Mouse (Mus musculus): Measurements from ENCODE around the gene Fam57a. TPM values are rescaled to one million over a fixed set of nuclear protein-coding genes. Genes with fewer than 3 reads are reported as not detected.

The Fam57a gene
- total RNA-seq, 2 experiments from 2014 or later: 5.5 to 6.5 TPM

DNA sequence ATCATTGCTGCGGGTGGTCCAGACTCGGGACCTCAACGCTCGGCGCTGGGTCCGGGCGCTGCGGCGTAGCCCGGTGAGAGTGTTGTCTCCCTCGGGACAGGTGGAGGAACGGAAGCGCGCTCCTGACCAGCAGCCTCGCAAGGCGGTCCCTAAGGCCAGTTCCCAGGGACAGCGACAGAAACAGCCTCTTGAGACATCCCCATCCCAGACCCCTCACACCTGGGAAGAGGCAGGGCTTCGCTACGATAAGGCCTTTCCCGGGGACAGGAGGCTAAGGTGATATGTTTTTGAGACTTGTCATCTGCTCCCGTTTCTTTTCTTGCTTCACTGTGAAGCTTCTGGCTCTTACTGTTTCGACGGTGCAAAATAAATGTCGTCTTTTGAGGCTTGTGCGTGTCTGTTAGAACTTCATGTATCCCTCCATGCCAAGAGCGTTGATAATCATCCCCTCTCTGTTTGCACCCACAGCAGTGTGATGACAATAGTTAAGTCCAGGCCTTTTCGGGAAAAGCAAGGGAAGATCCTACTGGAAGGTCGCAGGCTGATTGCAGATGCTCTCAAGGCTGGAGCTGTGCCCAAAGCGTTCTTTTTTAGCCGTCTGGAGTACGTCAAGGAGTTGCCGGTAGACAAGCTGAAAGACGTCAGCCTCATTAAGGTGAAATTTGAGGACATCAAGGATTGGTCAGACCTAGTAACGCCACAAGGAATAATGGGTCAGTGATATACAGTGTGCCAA, 64.5 kb downstream of the Fam57a start:
- no peak for DNase-seq

DNA sequence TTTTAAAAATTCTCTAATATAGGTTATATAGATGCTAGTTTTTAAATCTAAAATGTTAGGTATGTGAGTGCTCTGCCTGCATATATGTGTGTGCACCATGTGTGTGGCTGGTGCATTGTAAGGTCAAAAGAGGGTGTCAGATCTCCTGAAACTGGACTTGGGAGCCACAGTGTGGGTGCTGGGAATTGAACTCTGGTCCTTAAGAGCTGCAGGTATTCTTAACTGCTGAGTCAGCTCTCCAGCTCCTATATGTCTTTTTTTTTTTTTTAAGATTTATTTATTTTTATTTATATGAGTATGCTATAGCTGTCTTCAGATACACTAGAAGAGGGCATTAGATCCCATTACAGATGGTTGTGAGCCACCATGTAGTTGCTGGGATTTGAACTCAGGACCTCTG, 67.0 kb downstream of the Fam57a start:
- DNase-seq: no peak

- DNase-seq: no peak
Observed at GRCm38 (mm10) chr11:76247239-76247638, 67.8 kb downstream of the Fam57a start.

GRCm38 (mm10) chr11:76252036-76252435, 72.6 kb downstream of the Fam57a start:
- DNase-seq: no peak

DNA sequence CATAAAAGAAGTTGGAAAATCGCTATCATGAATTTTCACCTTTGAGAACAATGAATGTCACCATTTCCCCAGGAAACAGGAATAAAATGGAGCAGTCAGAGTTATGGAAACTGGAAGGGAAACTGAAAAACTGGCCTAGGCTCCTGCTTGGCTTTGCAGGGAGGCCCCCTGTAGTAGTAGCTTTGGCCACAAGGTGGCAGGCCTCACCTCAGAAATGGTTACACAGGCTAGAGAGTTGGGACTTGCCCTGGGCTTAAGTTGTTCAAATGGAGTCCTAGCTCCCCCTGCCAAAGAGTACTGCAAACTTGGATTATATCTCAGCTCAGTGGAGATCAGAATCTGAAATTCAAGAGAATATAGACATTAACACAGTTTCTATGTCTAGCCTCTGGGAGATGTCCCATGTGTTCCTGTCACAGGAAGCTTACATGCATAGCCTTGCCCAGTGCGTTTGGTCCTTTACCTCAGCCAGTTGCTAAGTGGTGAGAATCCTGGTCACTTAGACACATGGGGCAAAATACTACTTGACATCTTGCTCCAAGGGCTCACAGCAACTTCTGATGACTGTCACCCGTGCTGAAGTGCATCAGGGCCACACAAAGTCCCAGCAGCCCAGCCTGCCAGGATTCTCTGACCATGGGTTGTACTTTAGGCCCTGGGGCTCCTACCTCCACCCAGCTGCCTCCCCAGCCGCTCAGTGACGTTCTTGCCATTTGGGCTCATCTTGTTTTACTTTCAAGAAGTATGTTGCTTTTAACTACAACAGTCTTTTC, 73.9 kb downstream of the Fam57a start:
- DNase-seq: peak; percentile 88

- DNase-seq: no peak
Observed at GRCm38 (mm10) chr11:76253918-76254264, 74.4 kb downstream of the Fam57a start.

DNA sequence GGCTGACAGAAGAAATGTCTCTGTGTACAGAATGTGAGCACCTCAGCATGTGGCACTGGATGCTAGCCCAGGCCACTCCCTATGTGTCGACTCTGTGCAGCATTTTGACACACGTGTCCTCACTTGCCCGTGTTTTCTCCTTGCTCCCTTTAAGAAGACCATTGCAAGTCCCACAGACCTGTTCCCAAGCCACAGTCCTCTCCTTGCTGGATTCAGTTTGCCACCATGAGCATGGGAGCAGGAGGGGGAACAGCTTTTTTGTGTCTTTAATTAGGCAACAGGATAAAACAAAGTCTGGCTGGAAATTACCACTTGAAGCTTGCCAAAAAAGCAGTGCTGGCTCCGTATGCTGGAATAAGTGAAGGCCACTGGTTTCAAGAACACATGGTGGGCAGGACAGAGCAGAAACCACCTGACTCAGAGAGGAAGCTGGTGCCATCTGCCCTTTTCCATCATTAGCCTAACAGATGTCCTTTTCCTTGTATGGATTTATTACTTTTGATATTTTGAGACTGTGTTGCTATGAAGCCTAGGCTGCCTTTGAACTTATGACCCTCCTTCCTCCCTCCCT, 76.0 kb downstream of the Fam57a start:
- DNase-seq: no peak

- no peak for DNase-seq
Observed at GRCm38 (mm10) chr11:76256129-76256528, 76.7 kb downstream of the Fam57a start.

GRCm38 (mm10) chr11:76257386-76257785, 77.9 kb downstream of the Fam57a start:
- DNase-seq: no peak

GRCm38 (mm10) chr11:76258511-76258910, 79.0 kb downstream of the Fam57a start:
- no peak for DNase-seq

DNA sequence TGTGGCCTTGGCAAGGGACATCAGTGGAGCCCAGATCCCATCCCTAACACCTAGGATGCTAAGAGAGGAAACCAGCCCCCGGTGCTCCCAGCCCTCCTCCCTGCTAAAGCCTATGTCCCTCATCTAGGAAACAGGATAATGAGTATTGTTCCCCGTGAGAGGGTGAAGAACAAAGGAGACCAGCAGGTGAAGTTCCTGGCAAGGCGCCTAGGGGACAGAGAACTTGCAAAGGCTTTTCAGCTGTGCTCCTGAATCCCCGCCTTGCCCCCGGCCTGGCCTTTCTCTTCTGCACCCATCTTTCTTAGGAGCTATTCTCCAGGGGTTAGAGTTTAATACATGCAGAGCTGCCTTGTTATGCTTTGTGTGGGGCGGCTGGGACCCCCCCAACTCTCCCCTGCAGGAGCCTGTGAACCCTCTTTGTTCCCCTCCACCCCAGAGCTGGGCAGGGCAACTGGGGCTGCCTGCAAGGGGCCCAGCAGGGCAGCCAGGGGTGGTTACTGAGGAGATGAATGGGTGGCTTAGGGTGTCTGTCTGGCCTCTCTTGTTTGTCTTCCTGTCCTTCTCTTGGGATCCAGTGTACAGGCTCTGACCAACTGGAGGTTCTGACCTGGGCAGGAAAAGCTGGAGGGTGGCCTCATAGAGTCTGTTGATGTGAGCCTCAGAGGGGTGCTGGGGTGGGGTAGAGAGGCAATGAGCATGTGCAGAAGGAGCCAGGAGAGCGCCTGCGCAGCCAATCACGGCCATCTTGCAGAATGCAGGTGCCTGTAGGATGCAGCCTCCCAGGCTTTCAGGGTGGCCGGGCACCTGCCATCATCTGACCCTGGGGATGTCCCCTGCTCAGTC, 81.0 kb downstream of the Fam57a start:
- DNase-seq: no peak

GRCm38 (mm10) chr11:76261224-76261623, 81.8 kb downstream of the Fam57a start:
- DNase-seq: no peak

- no peak for DNase-seq
Observed at GRCm38 (mm10) chr11:76262611-76263351, 83.3 kb downstream of the Fam57a start.

Other genes starting within 250 kb of the Fam57a start
- 1 to 10 TPM; 4.4 to 5.3 TPM for gene Rph3al, start 241.2 kb upstream of the Fam57a start, total RNA-seq (2021)
- gene 1700016K19Rik, start 179.8 kb upstream of the Fam57a start, total RNA-seq (2021): not detected
- 10 to 100 TPM; 58.8 to 66.8 TPM for gene Rflnb, start 151.9 kb upstream of the Fam57a start, total RNA-seq (2021)
- gene Vps53, start within 50 bp of the Fam57a start, total RNA-seq (2021): 10 to 100 TPM; 27.3 TPM
- not detected for gene Dbil5, start 37.9 kb downstream of the Fam57a start, total RNA-seq (2021)
- gene Gemin4, start 38.0 kb downstream of the Fam57a start, total RNA-seq (2021): 1 to 10 TPM; 3.0 to 5.0 TPM
- gene Mrm3, start 64.0 kb downstream of the Fam57a start, total RNA-seq (2021): 10 to 100 TPM; 12.8 to 13.2 TPM
- gene Glod4, start 64.1 kb downstream of the Fam57a start, total RNA-seq (2021): 10 to 100 TPM; 34.3 to 46.2 TPM
- 10 to 100 TPM; 37.3 to 38.0 TPM for gene Nxn, start 219.5 kb downstream of the Fam57a start, total RNA-seq (2021)
- gene Timm22, start 227.3 kb downstream of the Fam57a start, total RNA-seq (2021): 10 to 100 TPM; 40.1 to 55.2 TPM

Measured in gastrocnemius, postnatal 10 days (tissue).